Mouse (Mus musculus) C2C12 (cell line): ENCODE data around the gene Frzb.

ENCODE experiments used
- CEBPB ChIP-seq: IDR thresholded peaks from one replicate; pipeline ENCODE4 v1.6.1; 2011; ENCODE audit warnings: low read depth, mild to moderate bottlenecking, control low read depth, moderate library complexity
- CTCF ChIP-seq: IDR thresholded peaks from one replicate; pipeline ENCODE4 v1.5.1; 2011; ENCODE audit not compliant: control insufficient read depth, insufficient read depth, insufficient read length
- FOSL1 ChIP-seq: IDR thresholded peaks from one replicate; pipeline ENCODE4 v1.8.0; 2011; ENCODE audit warnings: mild to moderate bottlenecking, low read length; ENCODE audit not compliant: poor library complexity, insufficient read depth, severe bottlenecking
- MAX ChIP-seq: IDR thresholded peaks from one replicate; pipeline ENCODE4 v1.6.1; 2011; ENCODE audit warnings: mild to moderate bottlenecking, control low read depth
- MYOD1 ChIP-seq: IDR thresholded peaks from one replicate; pipeline ENCODE4 v1.6.1; 2011; ENCODE audit warnings: low read depth; ENCODE audit not compliant: control insufficient read depth, insufficient read length
- MYOG ChIP-seq: IDR thresholded peaks from one replicate; pipeline ENCODE4 v1.6.1; 2011; ENCODE audit not compliant: control insufficient read depth, insufficient read length; ENCODE audit errors: extremely low read depth
- USF1 ChIP-seq: IDR thresholded peaks from one replicate; pipeline ENCODE4 v1.6.1; 2011; ENCODE audit warnings: low read depth, mild to moderate bottlenecking, control low read depth, moderate library complexity

GRCm38 (mm10) chr2:80441386-80441785, 6.0 kb downstream of the Frzb start:
- no peak for TF ChIP-seq USF1
- TF ChIP-seq CTCF: no peak
- TF ChIP-seq MAX: no peak
- TF ChIP-seq CEBPB: no peak
- TF ChIP-seq MYOD1: no peak
- no peak for TF ChIP-seq FOSL1
- TF ChIP-seq MYOG: no peak
